In the genomic region with DNA sequence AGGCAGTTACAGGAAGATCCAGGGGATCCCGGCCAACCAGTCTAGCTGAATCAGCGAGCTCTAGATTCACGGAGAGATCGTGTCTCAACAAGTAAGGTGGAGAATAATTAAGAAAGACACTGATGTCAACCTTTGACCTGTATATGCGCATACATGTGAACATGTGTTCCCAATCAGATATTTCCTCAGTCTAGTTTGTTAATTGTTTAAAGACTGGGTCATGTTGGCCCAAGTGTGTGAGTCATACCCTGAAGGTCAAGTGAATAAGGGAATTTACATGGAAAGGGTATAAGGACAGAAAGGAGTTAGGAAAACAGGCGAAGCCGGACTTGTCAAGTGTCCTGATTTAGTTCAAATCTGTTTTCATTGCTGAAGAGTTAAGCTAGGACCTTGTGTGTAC, we compare ENCODE assay signal across 17 mouse cellular contexts.
A peak's percentile ranks its signal among the peaks of the same experiment; 100 is the strongest.
DNase-seq lines count a peak whose midpoint lies in the region; ATAC-seq and TF ChIP-seq lines count a peak whose summit lies in the region.
"Had no signal": no experiment of that assay in that cellular context is flagged by ENCODE, and none has a peak within 500 bp of the region (broad histone marks: within the 10 kb centered on the region; RNA-seq: fewer than 3 reads in every experiment).

No protein-coding gene starts in this region.

- no peaks in the 10 kb centered on the region for H3K36me3 ChIP-seq in kidney, adult 2 months (ENCODE audit: control insufficient read depth, insufficient read depth, low read length)
- H3K36me3 ChIP-seq in embryonic facial prominence, embryonic 10.5 days (replicated peaks) = no peaks in the 10 kb centered on the region
- H3K36me3 ChIP-seq: forebrain, embryonic 12.5 days; heart, embryonic 15.5 days; hindbrain, embryonic 13.5 days had no signal

- H3K27ac ChIP-seq in kidney, adult 2 months (ENCODE audit: insufficient read depth, low read depth, low read length) = peak overlapping the region; percentile 23; the same call in 1 of the 2 replicates
- no peak overlapping the region for H3K27ac ChIP-seq in embryonic facial prominence, embryonic 10.5 days (replicated peaks)
- H3K27ac ChIP-seq: forebrain, embryonic 12.5 days; heart, adult 2 months; heart, embryonic 15.5 days; hindbrain, embryonic 13.5 days; hindbrain, postnatal 0 days had no signal

- no peak for DNase-seq in kidney, adult 2 months
- DNase-seq in kidney, adult 11 months = no peak
- DNase-seq in 3T3-L1 (ENCODE audit: low read depth, low spot score) = peak; percentile 30
- DNase-seq in embryonic facial prominence, embryonic 10.5 days (ENCODE audit: low spot score) = peak; percentile 18
- peak; percentile 36 for DNase-seq in fibroblast of lung, adult 2 months (ENCODE audit: low read depth)
- DNase-seq in right cerebral cortex, postnatal 10 days (ENCODE audit: low spot score in 2 of 2) = no peak
- DNase-seq: adrenal gland, adult 8-10 months; cerebellum, adult 2 months; embryo, embryonic 11 days had no signal

- no peak for TF ChIP-seq POLR2A in kidney, adult 2 months (IDR thresholded peaks at IDR 0.05; ENCODE audit: low read depth, low read length)

- ATAC-seq in megakaryocyte progenitor cell, adult 5-6 weeks (replicated peaks; ENCODE audit: poor library complexity) = no peak
- ATAC-seq: forebrain, embryonic 16.5 days; hindbrain, postnatal 0 days had no signal

- no peaks in the 10 kb centered on the region; the same call in 1 of the 2 replicates for H3K4me1 ChIP-seq in kidney, adult 2 months (ENCODE audit: control insufficient read depth, insufficient read depth, low read length)
- peaks cover 21% of the 10 kb centered on the region for H3K4me1 ChIP-seq in embryonic facial prominence, embryonic 10.5 days
- H3K4me1 ChIP-seq: heart, embryonic 15.5 days had no signal

- TF ChIP-seq CTCF in kidney, adult 2 months (conservative IDR thresholded peaks at IDR 0.05; ENCODE audit: insufficient read depth, insufficient read length, low read depth, low read length) = no peak

- H3K9me3 ChIP-seq in embryonic facial prominence, embryonic 10.5 days = no peaks in the 10 kb centered on the region
- H3K9me3 ChIP-seq: forebrain, embryonic 12.5 days; heart, embryonic 15.5 days; hindbrain, embryonic 13.5 days had no signal

- H3K27me3 ChIP-seq in kidney, adult 2 months (replicated peaks; ENCODE audit: control insufficient read depth, insufficient read depth, low read length) = no peaks in the 10 kb centered on the region
- no peaks in the 10 kb centered on the region for H3K27me3 ChIP-seq in embryonic facial prominence, embryonic 10.5 days (replicated peaks; ENCODE audit: low read depth, poor library complexity, severe bottlenecking)
- H3K27me3 ChIP-seq: forebrain, embryonic 12.5 days; heart, embryonic 15.5 days; hindbrain, embryonic 13.5 days had no signal

- WGBS in kidney, adult 2 months = 71% methylated on average over 7 of the region's 7 CpGs
- 55% methylated on average over 7 of the region's 7 CpGs for WGBS in embryonic facial prominence, embryonic 10.5 days

- no peak overlapping the region for H3K4me3 ChIP-seq in kidney, adult 2 months (ENCODE audit: insufficient read depth, low read depth, low read length)
- H3K4me3 ChIP-seq in embryonic facial prominence, embryonic 10.5 days = no peak overlapping the region
- H3K4me3 ChIP-seq: erythroblast, embryonic 14.5 days; forebrain, embryonic 12.5 days; heart, adult 2 months; heart, embryonic 15.5 days; hindbrain, embryonic 13.5 days had no signal

Comparison
In these comparisons a context has a peak if more than half of its experiments do, and no peak if none do; other contexts are left out.
1. DNase-seq: peak in 3T3-L1 (single experiment), embryonic facial prominence, embryonic 10.5 days (single experiment) and fibroblast of lung, adult 2 months (single experiment); none in kidney, adult 2 months (single experiment), kidney, adult 11 months (single experiment) and right cerebral cortex, postnatal 10 days (0 of 2).